Mouse (Mus musculus) CD4-positive helper T cell, adult 2 months (primary cell): ENCODE measurements around the gene Zfp683.

Experiments used
- DNase-seq: peaks from one replicate; pipeline ENCODE4 v3.0.0-alpha.2; 2012; ENCODE audit warnings: low read depth, missing footprints, low spot score

Gene Zfp683

DNA sequence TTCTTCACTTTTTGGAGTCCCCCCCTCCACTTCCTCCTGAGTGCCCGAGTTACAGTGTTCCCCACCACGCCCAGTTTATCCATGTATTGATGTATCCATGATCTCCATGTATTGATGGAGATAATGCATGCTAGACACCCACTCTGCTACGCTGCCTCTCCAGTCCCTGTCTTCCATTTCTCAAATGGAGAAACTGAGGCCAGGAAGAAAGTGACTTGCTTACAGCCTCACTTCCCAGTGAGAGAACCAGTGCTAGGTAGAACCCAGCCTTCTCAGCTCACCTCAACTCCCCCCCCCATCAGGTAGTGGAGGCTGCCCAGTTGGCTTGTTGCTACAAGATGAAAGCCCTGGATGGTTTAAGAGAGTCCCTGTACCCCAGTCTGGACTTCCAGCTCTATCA lies at the start of gene Zfp683:
Zfp683 (plus strand) TSS at position 301 of the 400 bp plus-strand sequence.
- DNase-seq: no peak

DNA sequence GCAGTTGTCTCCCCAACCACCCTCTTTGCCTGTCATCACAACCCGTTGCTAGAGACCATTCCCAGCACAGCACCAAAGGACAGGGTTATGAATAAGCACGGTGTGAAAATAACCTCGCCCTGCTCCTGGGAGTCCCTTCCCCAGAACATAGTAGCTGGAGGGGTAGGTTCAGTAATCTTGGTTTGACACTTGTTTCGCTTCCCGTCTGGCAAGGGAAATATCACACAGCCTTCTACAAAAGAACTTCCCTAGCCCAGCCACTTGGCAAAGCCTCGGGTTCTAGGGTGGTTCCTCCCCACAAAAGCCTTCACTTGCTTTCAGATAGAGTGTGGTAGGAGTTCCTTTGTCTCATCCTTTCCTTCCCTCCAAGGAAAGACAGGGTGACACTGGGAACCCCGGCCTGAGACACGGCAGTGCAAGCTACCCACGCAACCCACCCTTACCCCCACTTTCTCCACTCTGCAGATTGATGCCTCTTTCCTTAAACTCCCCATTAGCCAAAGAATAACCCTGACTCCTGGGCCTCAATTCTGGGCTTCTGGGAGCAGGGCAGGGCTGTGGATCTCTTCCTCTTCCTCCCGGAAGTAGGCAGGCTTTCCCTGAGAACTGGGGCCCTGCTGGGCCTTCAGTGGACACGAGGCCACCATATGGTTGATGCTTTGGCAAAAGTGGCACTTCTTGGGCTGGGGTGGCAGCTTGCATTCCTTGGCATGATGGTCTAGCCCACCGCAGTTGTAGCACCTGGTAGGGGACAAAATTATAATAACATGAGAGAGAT lies 47.9 kb upstream of the Zfp683 start:
- DNase-seq: no peak

DNA sequence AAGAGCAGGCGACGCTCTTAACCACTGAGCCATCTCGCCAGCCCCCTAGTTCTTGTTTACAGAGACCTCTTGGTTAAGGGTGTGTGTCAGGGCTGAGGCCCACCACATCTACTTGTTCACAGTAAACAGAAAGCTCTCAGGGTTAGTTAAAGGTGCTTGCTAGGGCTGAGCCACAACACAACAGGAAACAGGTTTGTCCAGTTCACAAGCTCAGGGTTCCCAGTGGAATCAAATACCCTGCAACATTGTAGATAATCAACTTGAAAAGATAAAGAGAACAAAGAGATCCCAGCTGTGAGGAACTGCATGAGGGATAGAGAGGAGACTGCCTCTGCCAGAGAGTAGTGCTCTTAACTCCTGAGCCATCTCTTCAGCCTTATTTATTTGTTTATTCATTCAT lies 46.8 kb upstream of the Zfp683 start:
- no peak for DNase-seq

DNA sequence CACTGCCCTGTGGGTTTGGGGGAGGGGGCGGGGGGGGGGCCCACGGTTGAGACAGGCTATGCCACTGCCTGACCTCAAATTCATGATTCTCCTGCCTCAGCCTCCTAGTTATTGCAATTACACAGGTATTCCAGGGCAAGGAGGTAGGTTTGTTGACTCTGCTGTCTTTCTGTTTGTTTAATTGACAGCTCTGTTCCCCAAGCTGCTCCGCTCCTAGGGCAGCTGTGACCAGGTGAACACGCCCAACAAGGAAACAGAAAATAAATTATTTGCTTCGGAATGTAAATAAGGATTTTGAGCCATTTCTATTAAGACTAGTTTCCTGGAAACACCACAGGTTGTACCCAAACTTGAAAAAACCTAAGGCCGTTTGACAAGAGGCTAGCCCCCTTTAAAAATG lies 43.9 kb upstream of the Zfp683 start:
- no peak for DNase-seq

DNA sequence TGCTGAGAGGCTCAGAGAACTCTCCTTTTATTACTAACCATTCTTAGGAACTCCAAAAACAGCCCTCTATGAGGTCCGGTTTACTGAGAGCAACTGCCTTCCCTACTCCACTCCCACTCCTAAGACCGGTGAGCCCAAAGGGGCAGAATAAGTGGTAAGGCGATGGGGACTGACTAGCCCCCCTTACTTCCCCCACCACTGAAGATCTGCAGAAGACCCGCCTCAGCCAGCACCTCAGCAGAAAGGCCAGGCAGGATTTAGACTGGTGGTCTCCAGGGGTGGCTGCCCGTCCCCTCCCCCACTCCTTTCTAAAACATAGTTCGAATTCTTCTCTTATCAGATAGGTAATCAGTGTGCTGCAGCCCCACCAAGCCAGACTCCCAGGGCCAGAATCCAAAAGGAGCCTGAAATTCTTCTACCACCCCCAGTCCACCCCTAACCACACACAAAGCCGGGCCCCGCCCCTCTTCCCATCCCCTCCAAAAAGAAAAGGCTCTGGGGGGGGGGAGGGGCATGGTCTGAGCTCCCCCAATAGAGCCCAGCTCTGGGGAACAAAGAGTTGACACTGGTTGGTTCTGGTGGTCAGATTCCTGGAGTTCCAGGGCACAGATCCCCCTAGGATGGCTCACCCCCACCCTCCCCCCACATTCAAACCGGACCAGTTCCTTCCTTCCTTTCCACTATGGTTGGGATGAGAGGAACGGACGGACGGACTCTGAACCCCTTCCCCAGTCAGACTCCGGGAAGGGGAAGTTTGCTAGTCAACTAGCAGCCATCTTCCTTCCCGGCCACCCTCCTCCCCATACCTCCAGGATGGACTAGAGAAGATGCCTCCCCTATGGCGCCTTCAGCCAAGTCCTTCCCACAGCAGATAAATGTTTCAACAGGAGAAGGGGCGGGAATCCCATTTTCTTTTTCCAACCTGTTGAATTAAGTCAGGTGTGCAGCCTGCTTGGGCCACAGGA lies 41.9 kb upstream of the Zfp683 start:
- DNase-seq: no peak

DNA sequence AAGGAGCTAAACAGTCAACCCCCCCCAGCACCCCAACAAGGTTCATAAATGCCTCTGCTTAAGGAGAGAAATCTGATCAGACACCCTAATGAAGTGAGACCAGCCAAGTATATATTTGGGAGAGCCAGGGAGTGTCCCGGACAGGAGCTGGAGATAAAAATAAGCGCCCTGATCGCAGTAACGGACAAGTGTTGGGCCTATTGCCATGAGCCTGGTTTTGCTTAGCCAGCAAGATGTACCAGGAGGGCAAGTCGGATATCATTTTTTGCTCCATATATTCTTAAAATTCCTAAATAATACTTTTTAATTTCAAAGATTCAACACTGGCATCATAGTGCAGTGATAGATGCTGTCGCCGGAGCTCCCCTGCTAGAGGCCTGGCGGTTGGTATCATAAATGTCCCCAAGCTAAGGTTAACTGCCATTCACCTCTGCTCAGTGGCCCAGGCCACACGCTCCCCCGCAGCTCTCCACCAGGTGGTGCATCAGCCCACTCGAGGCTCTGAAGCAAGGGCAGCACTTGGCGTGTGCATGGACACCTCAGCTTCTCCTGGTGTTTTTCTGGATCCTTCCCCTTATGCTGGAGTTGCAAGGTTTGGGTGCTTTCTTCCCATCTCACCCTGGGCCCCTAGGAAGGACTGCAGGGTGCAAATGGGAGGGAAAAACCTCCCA lies 40.6 kb upstream of the Zfp683 start:
- no peak for DNase-seq

DNA sequence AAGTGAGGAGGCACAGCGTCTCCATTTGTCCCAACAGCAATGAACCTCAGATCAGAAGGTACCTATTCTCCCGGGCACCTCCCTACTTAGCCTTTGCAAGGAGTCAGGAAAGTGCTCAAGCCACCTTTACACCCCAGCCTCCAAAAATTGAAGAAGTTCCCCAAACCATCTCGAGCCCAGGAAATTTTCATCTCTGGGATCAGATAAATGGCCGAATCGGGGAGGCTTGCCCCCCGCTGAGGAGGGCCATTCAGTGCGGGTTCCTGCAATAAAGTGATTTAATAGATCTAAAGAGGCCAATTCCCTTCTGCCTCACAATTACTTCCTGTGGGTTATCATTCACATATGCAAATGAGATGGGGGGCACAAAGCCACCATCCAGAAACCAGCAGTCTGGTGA lies 37.4 kb upstream of the Zfp683 start:
- no peak for DNase-seq

DNA sequence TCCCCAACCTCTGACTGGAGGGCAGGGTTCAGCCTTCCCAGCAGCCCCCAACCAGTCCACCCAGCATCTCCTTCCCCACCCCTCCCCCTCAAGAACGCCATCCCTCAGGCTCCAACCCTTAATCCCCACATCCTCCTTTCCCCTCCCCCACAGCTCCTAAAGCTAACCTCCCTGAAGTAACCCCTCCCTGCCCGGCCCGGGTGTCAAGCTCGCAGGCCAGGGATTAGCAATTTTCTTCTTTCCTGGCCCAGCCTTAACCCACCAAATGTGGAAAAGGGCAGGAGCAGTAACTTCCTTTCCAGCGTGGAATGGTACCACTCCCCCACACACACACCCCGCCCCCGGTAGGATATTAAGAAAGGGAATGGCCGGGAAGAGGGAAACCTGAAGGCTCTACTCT lies 36.9 kb upstream of the Zfp683 start:
- no peak for DNase-seq

DNA sequence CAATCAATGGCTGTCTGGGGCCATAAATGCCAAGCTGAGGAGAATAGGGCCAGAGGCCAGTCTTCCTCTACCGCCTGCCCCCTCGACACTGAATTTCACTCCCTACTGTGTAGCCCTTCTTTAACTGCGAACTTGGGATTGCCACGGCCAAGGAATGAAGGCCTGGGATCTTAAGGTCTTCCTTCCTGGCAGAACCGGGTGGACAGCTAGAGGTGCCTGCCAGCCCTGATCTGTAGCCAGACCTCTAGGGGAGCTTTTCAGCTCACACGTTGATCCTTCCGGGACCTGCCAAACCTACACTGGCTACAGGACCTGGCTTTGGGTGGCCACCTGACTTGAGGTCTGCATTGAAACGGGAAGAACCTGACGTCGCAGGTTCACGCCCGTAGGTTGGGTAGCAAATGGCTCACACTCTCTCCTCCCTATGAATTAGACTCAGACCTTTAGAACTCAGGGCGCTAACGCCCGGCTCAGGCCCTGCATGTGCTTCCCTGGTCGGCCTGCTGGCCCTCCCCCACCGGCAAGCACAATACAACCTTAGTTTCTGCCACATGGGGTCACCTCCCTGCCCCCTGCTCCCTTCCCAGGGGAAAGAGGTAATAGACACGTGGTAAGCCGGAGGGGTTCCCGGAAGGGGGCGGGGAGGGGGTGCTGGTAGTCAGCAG lies 36.3 kb upstream of the Zfp683 start:
- no peak for DNase-seq

DNA sequence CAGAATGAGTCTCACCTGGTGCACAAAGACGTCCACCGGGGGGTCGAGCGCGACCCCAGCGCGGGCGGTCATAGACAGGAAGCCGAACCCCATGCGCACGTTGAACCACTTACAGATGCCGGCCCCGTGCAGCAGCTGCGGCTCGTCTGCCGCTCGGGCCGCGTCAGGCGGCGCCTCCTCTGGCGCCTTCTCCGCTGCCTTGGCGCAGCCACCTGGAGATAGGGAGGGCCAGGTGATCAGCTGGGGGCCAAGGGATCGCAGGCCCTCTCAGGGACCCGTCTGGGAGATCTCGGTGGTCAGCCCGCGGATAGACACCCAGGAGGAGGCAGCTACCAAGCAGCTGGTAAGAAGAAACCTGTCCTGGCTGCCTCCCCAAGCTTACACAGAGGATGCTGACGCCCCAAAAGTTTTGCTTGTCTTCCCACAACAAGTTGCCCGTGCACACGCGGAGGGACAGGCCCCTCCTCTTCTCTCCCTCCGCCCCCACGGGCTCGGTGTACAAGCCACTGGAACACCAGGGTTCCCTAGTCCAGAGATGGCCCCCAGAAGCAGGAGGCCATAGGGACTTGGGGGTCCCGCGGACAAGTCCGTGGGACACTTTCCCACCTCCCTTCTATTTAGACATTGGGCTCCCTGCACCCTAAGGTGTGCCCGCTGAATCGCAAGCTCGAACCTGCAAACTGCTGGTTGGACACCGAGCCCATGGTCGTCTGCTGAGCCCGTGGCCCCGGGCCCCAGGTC lies 35.4 kb upstream of the Zfp683 start:
- no peak for DNase-seq

DNA sequence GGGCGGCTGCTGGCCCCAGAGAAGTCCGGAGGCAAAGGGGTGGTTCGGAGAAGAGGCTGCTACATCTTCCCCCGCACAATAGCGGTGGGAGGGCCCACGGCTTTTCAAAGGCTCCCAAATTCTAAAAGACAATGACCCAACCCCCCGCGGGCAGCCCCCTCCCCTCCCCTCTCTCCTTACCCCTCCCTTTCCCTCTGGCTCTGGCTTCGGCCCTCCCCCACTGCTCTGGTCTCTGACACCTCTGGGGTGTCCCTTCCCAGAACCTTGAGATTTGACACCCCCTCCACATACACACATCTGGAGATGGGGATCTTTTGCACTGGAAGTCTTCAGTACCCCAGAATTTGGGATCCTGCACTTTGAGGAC lies 34.9 kb upstream of the Zfp683 start, which contains the start of gene Lin28a:
Lin28a (minus strand) TSS at position 63 of the 367 bp plus-strand sequence.
- no peak for DNase-seq

DNA sequence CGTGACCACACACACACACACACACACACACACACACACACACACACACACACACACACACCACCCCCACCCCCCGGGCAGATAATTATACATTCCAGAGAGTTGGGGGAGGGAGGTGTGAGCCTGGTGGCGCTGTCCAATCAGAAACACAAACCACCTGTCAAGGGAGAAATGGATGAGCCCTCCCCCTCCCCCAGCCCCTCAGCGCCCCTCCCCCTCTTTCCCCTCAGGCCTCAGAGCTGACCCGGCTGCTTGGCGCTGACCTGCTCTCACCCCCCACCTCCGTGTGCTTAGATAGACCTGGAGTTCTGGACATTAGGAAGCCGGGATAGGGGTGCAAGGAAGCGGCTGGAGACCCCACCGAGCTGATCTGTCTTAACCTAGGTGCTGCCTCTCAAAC lies 34.4 kb upstream of the Zfp683 start:
- DNase-seq: no peak

DNA sequence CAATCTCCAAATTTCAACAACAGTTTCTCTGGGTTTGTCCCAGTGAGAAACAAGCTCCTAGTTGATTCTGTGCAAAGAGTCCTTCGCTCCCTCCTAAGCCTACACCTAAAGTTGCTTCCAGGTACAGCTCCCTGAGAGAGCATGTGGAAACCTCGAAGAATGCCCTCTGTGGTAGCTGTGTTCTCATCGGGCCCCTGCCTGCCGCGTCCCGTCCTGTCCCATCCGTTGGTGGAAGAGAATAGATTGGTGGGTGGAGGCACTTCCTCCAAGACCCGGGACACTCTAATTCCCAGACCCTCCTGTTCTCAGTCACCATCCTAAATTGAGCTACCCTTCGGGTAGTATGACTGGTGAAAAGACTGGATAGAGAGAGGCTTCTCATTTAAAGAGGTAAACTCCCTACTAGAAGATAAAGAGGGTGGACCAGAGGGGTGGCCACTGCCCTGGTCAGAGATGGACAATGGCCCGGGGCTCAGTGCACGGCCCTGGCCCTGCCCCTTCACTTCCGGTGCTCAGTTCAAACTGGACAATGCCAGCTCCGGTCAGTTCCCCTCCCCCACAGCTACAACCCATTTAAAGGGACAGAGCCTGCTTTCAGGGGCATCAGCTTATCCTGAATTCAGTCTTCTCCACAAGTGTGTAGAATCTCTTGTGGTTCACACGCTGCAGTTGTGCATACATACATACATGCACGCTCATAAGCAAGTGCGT lies 33.8 kb upstream of the Zfp683 start:
- DNase-seq: no peak

DNA sequence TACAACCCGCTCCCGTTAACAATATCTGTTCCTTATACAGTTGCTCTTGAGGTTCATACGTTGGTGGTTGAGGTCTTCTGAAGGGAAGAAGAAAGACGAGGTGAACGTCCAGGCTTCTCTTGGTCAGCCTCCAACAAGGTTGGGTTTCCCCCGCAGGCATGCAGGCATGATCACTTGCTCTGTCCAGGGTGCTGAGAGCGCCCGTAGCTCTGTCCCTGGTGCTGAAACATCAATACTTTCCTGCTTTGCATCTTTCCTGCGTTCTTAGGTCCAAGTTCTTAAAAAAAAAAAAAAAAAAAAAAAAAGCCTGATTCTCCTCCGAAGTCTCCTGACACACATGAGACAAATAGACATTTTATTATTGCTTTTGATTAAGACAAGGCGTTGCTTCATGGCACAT lies 33.0 kb upstream of the Zfp683 start:
- DNase-seq: peak; percentile 55

DNA sequence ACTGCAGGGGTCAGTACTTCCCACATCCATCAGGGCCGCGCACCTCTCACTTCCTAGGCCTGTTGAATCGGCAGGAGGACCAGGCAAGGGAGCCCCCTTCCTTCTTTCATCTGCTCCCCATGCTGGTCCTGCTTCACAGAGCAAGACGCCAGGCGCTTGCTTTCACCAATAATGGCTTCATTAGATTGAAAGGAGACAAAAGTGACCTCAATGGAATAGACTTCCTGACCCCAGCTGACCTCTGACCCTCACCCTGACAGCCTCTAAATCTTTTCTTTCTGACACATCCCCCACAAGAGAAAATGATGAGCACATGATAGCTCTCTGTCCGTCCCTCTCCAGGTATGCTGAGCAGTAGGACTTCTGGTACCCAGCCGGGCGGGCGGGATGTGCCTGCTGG lies 27.8 kb upstream of the Zfp683 start:
- no peak for DNase-seq

DNA sequence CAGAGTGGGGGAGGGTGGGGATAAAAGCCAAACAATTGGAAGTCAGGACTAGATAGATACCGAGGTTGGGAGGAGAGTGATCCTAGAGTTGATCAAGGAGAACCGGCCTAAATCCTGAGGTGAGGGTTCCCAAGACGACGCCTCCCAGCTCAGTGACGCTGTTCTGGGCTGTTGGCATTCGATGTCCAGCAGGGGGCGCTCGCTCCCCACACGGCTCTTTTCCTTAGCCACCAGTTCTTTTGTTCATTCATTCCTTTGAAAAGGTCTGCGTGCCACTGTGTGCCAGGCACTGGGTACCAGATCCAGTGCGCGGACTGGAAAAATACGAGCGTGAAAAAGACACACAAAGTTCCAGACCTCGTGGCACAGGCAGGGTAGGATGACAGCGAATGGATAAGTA lies 17.7 kb upstream of the Zfp683 start:
- DNase-seq: peak; percentile 83

DNA sequence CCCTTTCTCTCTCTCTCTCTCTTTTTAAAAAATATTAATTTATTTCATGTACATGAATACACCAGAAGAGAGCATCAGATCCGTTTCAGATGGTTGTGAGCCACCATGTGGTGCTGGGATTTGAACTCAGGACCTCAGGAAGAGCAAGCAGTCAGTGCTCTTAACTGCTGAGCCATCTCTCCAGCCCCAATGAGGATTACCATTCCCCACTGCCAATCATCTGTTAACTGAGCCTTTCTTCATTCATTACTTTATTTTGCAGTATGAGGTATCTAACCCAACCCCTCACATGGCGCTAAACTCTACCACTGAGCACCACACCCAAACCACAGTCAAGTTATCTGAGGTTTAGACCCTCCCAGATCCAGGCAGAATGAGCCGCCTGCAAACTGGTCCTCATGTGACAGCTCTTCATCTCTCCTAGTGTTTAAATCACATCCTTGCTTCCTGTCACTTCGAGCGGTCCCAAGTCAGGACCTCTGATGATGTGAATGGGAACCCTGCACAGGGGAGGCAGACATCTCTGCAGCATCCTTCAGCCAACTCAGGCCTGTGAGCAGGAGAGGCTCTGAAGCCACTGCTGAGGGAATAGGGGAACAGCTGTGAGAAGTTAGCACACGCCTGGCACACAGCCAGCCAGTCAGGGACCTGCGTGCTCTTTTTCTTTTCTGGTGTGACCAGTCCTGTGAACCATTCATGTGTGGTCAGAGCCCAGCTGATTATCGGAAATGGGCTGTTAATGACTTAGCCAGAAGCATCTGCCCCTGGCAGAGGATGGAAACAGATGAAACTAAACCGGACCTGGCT lies 12.1 kb upstream of the Zfp683 start:
- DNase-seq: peak; percentile 74

DNA sequence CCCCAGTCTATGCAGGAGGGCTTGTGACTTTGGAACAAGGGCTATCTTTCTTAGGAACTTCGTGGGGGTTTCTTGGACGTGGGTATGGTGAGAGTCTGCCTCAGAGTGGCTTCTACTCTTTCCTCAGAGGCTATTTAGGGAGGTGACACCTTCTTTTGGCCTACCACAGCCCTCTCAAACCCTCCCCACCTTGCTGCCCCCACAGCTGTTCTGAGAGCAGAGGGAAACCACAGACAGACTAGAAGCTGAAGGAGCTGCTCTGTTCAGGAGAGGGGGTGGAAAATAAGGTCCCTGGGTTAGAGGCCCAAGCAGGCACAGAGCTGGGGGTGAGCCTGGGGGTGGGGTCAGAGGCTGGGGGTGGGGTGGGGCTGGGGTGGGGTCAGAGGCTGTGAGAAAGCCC lies 10.6 kb upstream of the Zfp683 start:
- peak; percentile 43 for DNase-seq

DNA sequence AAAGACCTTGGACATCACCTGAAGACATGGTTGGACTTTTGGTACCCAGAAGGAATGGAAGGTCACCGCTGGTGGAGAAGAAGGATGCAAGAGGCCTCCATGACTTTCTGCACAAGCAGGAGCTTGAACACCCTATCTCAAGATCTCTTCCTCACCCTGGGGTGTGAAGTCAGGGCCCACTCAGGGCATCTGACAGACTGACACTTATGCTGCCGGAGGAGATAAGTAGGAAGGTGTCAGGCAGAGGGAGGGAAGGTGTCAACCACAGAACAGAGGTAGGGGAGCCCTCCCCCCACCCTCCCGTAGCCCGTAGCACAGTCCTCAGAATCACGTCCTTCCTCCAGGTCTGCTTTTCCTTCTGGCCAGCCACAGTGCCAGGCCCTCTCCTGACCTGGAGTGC lies 6.0 kb upstream of the Zfp683 start:
- peak; percentile 73 for DNase-seq
